Mouse (Mus musculus) testis, adult 2 months (tissue): ENCODE measurements around the gene 1700025G04Rik.

Experiments
- CTCF ChIP-seq: fragments of 200-500 bp; IDR thresholded peaks from 2 replicates; pipeline ENCODE4 v1.5.1; 2012; ENCODE audit warnings: low read depth, mild to moderate bottlenecking, inconsistent platforms, low read length, moderate library complexity; ENCODE audit not compliant: control insufficient read depth, insufficient read depth, insufficient replicate concordance
- POLR2A ChIP-seq: fragments of 200-500 bp; IDR thresholded peaks from 2 replicates; pipeline ENCODE4 v1.6.1; 2012; ENCODE audit warnings: low read depth, mild to moderate bottlenecking, inconsistent platforms, low read length, moderate library complexity; ENCODE audit not compliant: control insufficient read depth

DNA sequence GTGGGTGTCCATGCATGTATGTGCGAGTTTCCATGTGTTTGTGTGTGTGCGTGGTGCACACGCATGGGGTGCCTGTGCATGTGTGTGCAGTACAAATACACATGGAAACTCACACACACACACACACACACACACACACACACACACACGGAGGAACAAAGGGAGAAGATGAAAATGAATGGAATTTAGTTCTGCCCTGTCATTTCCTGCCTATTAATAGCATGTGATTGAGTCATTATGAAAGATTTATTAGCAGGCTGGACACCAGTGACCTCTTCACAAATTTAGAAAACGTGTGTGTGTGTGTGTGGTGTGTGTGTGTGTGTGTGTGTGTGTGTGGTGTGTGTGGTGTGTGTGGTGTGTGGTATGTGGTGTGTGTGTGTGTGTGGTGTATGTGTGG, 217.0 kb downstream of the 1700025G04Rik start:
- no peak for TF ChIP-seq POLR2A
- TF ChIP-seq CTCF = no peak
